Mouse (Mus musculus) cerebellum, adult 11 months (tissue): ENCODE results near the gene Agmo.

ENCODE experiments used
- DNase-seq: peaks from one replicate; pipeline ENCODE4 v3.0.0; 2022

Gene Agmo

DNA sequence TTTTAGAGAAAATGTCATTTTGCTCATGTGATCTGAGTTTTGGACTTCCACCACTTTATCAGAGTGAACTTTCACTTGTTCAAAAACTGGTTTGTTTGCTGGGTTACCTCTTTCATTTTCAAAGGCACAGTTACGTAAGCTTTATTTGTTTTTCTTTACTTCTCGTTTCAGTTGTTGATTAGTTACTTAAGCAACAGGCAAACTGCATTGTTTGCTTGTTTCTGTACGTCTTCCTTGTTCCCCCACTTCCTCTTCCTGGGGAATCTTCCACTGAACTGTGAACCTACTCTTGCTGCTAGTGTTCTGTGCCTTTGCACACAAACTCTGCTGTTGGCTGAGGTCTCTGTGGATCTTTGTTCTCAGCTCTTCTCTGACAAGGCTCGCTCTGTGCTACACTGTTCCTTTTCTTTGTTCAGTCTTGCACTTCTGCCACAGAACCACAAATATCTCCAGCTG lies at the start of gene Agmo:
Gene Agmo, plus strand, starts transcription at position 76 of the 456 bp plus-strand sequence.
- DNase-seq: no peak

DNA sequence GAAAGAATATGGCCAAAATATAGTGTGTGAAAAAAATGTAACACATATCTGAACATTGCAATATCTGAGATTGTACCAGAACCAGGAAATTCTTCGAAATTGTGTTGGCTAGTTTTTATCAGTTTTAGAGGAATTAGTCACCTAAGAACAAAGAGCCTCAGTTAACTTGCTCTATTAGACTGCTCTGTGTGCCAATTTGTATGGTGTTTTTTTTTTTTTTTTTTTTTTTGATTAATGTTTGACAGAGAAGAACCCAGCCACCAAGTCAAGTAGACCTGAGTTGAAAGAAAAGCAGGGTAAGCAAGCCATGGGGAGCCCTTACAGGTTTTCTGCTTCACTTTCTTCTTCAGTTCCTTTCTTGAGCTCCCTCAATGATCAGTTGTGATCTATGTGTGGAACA lies 10.3 kb upstream of the Agmo start:
- DNase-seq: no peak

DNA sequence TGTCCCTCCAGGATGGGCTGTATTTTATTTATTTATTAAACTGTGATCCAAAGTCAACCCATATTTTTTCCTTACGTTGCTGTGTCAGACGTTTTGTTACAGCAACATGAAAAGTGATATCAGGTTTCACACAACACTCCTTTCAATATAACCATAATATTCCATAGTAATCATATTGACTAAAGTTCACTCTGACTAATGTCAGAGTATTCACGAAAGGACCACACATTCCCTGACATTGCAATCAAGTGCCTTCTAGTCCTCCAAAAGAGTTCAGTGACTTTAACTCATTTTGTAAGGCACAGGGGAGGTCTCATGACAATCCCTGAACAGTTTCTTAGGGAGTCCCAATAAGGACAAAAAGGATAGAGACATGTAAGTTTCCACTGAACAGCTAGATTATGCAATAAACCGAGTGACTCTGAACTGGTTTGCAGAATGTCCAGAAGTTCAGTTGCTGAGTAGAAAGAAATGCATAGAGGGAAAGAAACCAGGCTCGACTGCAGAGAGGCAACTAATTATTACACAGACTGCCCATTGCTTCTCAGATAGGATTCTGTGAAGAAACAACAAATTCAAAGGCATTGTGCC lies 371 bp upstream of the Agmo start:
- DNase-seq: no peak

DNA sequence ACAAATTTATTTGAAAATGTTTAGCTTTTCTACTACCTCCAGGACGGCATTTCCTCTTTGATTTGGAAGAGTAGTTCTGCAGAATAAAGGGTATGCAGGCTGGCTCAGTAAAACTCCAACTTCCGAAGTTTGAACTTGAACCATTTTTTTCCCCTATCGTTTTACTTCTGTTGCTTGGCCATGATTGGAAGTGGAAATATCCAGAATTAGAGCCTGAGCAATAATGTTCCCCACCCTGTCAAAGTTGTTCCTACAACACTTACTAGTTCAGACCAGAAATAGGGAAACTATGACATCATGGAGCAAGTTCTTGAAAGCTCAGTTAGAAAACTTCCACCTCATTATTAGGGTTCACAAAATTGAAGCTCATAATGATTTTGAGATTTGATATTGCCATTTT lies 1.0 kb downstream of the Agmo start:
- no peak for DNase-seq

DNA sequence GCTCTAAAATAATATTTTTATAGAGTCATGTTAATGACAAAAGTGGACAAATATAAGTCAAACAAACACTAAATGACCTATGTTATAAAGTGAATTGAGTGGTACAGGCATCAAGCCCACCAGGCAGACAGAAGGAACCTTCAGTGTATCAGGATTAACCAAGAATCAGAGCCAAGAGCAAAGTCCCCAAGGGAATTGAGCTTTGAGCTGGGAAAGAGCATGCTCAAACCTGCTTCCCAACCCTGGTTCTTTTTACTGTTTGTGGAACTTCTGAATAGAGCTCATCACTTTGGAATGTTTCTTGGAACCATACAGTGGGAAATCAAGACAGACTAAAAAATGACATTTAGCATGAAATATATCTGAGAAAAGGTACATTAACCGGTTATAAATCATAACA lies 3.4 kb downstream of the Agmo start:
- DNase-seq: no peak

DNA sequence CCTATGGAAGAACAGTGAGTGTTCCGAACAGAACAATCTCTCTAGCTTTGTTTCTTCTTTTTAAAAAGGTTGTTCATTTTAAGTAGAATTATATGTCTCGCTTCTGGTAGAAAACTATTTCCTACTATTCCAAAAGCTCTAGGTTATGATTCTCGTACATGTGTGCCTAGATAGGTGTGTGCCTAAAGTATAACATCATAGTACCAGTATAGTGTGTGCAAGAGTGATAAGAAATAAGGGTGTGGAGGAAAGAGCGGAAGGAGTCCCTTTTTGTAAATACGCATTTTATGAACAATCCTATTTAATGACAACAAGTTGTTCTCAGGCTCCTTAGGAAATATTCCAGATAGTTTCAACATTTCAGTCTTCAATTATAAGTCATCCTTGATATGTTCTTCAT lies 10.2 kb downstream of the Agmo start:
- no peak for DNase-seq

DNA sequence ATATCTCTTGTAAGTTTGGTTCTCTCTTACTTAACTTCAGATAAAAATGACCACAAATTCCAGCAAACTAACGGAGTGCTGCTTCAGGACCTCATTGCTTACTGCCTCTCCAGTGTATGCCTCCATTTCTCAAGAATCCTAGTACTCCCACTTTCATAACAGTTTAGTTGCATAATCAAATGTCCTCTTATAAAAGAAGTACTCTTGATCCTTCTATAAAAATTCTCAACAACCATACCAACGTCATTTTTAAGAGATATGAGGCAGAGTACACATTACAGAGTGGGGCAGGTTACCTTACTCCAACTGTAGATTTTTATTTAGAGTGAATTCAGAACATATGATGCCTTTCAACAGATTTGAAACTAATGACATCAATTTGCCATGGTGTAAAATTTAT lies 15.7 kb downstream of the Agmo start:
- no peak for DNase-seq

DNA sequence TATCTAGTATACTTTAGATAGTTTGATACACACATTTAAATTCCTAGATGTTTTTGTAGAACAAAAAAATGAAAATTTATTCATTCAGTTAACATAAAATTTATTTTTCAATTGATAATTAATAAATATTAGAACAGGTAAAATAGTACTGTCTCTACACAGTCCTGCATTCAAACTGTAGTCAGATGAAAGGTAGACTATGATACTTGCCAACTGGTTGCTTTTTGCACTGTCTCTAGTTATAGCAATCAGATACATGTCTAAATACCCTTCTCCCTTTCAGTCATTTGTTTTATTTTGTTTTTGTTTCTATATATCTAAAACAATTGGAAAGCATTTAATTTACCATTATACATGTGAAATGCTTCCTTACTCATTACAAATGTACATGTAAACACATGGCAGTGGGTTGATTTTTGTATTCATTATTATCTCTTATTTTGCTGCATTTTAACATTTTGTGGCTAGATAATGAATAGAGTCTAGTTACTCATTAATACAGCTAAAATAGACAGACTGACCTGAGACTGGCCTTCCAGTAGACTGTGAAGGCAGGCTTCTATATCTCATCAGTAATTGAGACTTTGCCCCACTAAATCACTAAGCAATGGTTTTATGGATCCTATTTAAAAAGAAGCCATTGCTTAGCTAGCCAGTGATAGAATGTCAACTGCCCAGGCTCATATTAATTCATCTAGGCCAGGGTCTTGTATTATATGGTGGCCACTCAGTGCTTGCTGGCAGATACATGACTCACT lies 18.5 kb downstream of the Agmo start:
- no peak for DNase-seq

DNA sequence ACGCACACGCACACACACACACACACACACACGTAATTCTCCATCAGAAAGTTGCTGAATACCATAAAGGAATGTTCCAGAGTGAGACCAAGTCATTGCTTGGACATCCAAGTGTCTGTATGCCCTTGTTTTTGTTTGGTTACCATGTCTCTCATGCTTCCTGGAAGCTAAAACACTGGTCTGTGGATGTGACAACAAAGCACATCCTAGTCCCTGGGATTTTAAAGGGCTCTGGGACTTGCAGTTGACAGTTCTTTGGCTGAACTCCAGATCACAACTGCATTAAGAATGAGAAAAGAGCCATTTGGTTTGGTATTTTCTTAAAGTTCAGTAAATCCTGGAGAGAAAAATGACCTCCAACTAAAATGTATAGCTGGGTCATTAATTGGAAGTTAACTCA lies 22.2 kb downstream of the Agmo start:
- no peak for DNase-seq

DNA sequence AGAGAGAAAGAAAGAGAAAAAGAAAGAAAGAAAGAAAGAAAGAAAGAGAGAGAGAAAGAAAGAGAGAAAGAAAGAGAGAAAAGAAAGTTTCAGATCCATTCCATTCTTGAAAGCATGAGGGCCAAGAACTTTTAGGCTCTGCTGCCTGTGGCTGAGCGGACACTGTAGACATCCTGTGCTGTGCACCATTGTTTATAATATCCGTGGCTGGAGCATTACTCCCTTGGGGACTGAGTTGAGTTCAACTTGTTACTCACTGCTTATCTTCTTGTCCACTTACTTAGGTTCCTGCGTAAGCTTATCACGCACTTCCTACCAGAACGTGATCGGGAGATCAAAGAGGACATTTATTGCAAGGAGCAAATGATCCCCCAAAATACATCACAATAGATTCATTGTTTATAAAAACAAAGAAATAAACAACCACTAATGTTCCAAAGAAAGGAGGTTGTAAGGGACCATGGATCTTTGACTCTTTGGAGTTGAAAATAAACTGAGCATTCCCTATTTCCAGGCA lies 27.3 kb downstream of the Agmo start:
- DNase-seq: no peak

DNA sequence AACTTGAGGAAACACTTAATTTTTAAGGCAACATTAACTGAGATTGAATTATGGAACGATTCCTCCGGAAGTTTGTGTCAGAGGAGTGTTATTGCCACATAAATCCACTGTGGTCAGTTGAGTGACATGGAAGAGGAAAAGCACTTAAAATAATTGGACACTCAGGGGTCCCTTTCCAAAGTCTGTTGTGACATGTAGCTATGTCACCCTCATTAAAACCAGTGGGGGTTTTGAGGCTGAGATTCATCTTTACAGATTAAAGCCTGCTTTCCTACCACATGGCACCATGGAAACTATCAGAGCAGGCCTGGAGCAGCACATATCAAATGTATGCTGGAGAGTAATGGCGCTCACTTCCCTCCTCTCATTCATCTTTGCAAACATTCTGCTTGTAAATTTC lies 31.2 kb downstream of the Agmo start:
- no peak for DNase-seq

DNA sequence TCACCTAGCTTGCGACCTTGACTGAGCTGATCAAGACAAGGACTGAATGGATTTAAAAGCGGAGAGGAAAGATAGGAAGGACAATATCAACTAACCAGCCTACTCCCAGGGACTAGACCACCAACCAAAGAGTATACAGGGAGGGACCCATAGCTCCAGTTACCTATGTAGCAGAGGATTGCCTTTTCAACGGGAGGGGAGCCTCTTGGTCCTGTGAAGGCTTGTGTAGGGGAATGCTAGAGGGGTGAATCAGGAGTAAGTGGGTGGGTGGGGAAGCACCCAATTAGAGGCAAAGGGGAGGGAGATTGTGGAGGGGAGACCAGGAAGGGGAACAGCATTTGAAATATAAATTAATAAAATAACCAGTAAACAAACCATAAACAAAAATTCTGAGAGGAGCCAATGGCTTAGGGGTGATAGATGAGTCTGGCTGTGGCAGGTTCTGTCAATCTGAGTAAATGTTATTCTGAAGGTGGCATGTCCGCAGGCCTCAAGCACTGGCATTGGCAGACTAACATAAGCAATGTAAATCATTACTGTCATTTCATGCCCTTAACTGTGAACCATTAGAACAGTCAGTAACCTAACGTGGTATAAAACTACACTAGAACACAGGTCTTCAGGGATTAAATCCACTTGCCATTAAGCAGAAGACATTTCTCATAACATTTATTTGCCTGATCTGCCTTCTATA lies 32.7 kb downstream of the Agmo start:
- DNase-seq: no peak

DNA sequence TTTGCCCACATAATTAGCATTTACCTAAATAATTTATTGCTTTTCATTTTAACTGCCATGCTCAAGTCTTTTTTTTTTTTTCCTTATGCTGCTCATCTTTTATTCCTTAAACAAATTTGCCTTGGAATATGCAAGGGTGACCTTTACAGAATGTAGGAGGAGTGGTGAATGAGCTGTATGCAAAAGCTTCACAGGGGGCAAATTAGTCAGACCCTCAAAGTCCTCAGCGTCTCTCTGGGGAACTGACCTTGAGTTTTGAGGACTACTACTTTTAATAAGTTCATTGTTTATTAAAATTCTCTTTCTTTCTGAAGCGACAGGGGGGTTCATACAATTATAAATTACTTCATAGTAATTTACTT lies 33.2 kb downstream of the Agmo start:
- DNase-seq: no peak

DNA sequence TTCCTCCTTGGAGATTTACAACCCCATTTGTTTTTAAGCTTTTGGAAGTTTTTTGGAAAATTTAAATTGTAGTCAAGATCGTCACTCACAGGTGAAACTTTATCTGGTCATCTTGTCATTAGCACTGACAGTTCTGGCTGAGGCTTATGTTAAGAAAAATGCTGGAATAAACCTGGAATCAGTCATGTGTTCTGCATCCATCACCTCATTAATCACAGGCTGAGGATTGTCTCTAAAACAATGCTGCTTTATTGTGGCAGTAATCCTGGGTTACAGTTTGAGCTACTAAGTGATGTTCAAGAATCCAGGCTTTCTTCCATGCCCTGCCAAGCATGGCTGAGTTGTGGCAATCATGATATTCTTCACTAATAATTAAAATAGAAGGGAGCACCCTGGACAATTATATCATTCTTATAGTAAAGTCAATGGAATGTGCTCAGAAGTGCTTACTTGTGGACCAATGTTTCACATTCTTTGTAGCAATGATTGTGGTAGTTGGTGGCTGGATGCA lies 65.6 kb downstream of the Agmo start:
- DNase-seq: no peak

DNA sequence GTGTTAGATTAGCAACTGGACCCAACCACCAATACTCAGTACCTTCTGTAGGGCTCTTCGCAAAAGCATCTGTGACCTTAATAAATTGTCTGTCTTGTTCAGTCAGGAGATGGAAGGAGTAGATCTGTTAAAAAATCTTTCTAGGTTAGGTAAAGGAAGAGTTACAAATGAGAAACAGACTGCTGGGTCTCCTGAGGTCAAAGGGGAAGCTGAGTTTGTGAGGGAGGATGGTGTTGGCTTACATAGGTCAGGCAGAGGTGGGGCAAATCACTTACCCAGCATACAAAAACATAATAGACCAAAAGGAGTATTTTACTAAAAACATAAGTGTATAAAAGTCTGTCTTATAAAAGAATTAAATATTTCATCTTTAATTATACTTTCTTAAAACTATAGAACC lies 69.3 kb downstream of the Agmo start:
- DNase-seq: no peak

DNA sequence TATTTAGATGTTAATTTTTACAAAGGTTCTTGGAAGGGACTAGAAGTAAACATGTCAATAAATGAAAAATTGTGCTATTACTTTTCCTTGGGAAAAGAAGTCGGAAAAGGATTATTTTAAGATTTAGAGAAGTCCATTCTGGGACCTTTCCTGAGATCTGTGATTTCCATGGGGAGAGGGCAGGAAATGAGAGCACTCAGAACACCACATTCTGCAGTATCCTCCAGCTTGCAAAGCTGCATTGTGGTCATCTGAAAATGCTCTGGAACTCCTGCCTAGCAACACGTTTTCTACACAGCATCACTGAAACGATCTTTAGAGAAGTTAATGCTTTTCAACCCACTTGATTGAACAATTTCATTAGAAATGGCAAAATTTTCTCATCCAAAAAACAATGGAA lies 81.4 kb downstream of the Agmo start:
- DNase-seq: no peak

DNA sequence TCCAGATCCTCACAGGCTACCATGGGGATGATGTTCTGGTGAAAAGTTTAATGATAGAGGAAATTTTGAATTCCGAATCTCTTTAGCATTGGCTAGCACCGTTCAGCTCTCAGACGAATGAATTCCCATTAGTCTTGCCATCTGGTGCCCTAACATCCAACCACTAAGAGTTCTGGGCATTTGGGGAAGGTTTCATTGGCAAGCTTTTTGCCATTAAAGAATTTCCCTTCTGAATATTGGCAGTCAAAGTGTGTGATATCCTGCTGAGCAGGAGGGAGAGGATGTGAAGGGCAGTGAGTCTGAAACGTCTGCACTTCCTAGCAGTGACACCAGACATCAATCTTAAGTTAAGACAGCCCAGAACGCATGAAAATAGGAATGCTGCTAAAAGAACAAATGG lies 93.5 kb downstream of the Agmo start:
- no peak for DNase-seq

DNA sequence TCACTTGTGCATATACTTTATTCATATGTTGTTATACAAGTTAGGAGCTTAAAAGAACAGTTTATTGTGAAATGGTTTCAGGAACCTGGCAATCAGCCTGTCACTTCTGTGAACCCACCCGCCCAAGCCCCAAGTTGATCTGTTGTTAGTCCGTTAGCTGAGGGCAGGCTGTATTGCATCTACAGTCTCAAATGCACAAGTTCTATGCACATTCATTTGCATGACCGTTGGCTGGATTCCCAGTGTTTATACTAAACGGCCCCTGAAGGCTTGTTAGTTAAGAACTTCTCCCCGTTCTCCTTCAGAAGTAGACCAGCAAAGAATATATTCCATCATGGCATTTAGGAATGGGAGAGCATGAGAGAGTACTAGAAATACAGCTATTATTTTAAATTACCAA lies 102.8 kb downstream of the Agmo start:
- DNase-seq: no peak

DNA sequence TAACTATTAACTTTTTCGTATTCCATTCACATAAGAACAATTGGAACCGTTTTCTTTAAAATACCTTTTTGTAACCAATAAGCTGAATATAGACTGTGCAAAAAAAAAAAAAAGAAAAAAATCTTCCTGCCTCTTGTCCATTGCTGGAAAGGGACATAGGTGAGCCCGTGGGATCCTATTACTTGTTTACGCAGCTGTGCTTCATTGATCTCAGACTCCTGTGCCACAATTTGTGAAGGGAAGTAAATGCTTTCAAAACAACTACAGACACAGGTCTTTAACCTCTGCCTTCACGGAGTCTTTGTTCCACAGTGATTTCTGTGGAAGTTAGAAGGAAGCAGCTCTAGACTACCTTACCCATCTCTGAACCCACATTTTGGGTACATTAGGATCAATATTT lies 104.3 kb downstream of the Agmo start:
- no peak for DNase-seq

DNA sequence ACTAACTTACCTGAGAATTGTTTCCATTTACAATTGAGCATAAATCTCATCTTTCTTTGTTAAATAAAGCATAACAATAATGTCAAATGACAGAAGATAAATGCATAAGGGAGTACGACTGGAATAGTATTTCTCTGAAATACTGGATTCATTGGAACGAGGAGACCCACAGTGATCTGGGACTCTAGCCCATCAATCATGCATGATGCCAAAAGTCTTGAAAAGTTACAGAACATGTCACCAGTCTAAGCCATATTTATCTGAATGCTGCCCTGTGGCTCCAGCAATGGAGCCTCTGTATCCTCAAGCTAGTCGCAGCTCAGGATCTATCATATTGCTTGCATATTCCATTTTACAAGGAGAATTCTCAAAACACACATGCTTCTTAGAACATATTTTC lies 150.9 kb downstream of the Agmo start:
- DNase-seq: no peak

DNA sequence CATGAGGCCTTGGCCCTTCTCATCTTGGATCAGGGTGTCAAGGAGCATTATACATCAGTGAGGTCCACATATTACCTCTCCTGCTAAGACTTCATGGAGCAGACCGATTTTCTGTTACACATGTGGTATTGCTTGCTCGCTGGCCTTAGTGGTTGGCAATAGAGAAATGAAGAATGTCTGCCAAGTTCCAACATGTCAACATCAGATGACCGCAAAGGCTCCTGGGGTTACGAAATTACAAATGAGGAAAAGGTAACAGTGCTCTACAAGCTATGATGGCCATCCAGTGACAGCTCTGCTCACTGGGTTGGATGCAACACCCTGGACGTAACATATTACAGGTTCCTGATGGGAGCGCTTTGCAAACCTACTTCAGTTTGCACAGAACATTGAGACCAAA lies 161.1 kb downstream of the Agmo start:
- no peak for DNase-seq

DNA sequence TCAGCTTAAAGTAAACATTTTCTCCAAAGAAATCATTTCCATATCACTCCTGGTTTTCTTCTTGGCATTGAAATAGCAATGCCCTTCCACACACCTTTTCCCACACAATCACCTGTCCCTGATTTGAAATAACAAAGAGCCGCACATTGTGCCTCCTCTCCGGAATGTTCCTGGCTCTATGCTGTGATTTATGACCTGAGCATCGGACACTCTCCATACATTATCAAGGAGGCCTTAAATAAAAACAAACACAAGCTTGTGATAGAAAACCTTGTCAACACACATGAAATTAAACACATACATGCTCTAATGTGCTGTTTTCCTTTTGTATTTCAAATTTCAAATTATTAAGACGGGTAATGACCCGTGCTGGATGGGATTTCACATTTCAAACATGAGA lies 184.9 kb downstream of the Agmo start:
- DNase-seq: no peak

DNA sequence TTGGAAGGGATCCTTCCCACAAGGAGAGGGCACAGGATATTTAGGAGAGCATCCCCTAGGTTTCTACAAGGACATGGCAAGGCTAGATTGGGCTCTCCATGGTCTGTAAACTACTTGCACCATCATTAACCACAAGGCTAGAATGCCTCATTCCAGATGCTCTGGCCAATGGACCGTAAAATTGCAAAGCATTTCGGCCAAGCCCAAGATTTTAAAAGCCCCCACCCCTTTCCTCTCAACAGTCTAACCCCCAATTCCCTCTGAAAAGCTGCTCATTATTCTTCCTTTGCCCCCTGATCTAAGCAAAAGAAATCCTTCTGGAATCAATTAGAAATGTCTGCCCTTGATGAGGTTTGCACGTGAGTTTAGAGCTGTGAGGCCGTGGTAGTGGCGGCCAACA lies 185.3 kb downstream of the Agmo start:
- no peak for DNase-seq

DNA sequence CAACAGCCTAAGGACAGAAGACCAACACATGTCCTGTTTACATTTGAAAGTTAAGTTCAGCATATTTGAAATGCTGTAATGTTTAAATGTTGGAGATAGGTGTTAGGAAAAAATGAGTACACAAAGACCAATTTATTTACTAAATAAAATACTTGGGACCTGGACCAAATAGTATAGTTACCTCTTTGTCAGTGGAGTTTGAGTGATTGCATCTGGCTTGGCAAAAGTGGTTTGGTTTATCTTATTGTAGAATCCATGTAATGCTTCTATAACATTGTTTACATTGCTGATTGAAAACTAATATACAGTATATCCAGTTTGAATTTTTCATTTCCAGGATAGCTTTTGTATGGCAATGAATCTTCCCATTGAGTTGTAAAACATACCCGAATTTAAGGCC lies 193.0 kb downstream of the Agmo start:
- DNase-seq: no peak
